Mouse (Mus musculus) forebrain, postnatal 0 days (tissue): ENCODE results near the gene Plcl1. TPM values are rescaled to one million over a fixed set of nuclear protein-coding genes. Genes with fewer than 3 reads are reported as not detected.
A peak's percentile ranks its signal among the peaks of the same experiment; 100 is the strongest.

Source experiments
- ATAC-seq: fragments of 200-750 bp; cut with Nextera tagmentation; 2 replicates; pipeline ENCODE4 v1.8.0; 2017; ENCODE audit warnings: mild to moderate bottlenecking, moderate library complexity
- DNase-seq: peaks from one replicate; pipeline ENCODE4 v3.0.0-alpha.2; 2015
- H3K27ac ChIP-seq: fragments of 300-500 bp; sonication (generic); 2 replicates; pipeline ENCODE4 v1.5.1; 2014; ENCODE audit warnings: low read depth, mild to moderate bottlenecking, antibody characterized with exemption, low read length, moderate library complexity, mixed read lengths
- H3K27me3 ChIP-seq: fragments of 300-500 bp; sonication (generic); 2 replicates; pipeline ENCODE4 v1.6.1; 2014; ENCODE audit warnings: mild to moderate bottlenecking, low read length, mixed read lengths; ENCODE audit not compliant: insufficient read depth
- H3K36me3 ChIP-seq: fragments of 300-500 bp; sonication (generic); 2 replicates; pipeline ENCODE4 v1.6.1; 2014; ENCODE audit warnings: mild to moderate bottlenecking, moderate library complexity; ENCODE audit not compliant: insufficient read depth
- H3K4me1 ChIP-seq: fragments of 300-500 bp; sonication (generic); 2 replicates; pipeline ENCODE4 v1.6.1; 2014; ENCODE audit warnings: antibody characterized with exemption; ENCODE audit not compliant: insufficient read depth
- H3K4me2 ChIP-seq: fragments of 300-500 bp; sonication (generic); 2 replicates; pipeline ENCODE4 v1.6.1; 2014; ENCODE audit warnings: low read depth, mild to moderate bottlenecking, moderate library complexity
- H3K4me3 ChIP-seq: fragments of 300-500 bp; sonication (generic); 2 replicates; pipeline ENCODE4 v1.5.1; 2014; ENCODE audit warnings: low read depth, low read length, mixed read lengths
- H3K9ac ChIP-seq: fragments of 300-500 bp; sonication (generic); 2 replicates; pipeline ENCODE4 v1.6.1; 2014; ENCODE audit warnings: mild to moderate bottlenecking
- H3K9me3 ChIP-seq: fragments of 300-500 bp; sonication (generic); 2 replicates; pipeline ENCODE4 v1.6.1; 2016; ENCODE audit warnings: low read length
- CTCF ChIP-seq: sonication (generic); IDR thresholded peaks from 2 replicates; pipeline ENCODE4 v1.5.1; 2016; ENCODE audit warnings: antibody characterized with exemption, control low read depth, low read depth
- WGBS: fragments of 180-500 bp; shearing (Covaris S2); extraction: QIAGEN DNeasy Blood & Tissue Kit; methylation state at CpG from one replicate; pipeline ENCODE4 v1.1.7; 2014; 5-methylcytosine and 5-hydroxymethylcytosine counted together
- polyA plus RNA-seq: library from polyadenylated mRNA; unstranded; fragments of >200 nt; fragmentation: Nextera tagmentation; extraction: Ambion mirVana; gene quantifications from 2 replicates; pipeline ENCODE4 v1.2.1, GENCODE M21; 2015
- total RNA-seq: library from RNA; depleted of rRNA; stranded (reverse); fragments of >200 nt; gene quantifications from 2 replicates; pipeline ENCODE4 v1.2.3, GENCODE M21; 2014

Plcl1 gene
- total and polyA plus RNA-seq, 2 experiments from 2014 or later, result 3.0 to 7.7 TPM

DNA sequence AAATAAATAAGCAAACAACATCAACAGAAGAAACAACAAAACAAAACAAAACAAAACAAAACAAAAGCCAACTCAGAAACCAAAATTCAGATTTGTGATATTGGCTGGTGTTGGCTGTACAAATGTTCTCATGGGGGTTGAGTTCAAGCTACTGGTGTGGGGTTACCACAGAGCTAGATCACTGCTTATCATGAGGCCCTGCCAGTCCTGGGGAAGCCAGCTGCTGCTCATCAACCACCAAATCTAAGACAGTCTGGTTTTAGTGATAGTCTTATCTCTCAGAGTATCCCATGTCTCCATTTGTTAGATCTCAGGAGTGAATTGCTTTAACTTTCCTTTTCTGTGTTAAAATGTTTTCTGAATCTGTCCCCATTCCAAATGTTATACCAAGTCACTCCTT lies 166.5 kb downstream of the Plcl1 start:
- Histone ChIP-seq H3K4me3 (no peak overlapping the region), H3K4me1 (no peaks in the 10 kb centered on the region), H3K27ac (no peak overlapping the region), H3K36me3 (no peaks in the 10 kb centered on the region), H3K9me3 (no peaks in the 10 kb centered on the region), H3K27me3 (no peaks in the 10 kb centered on the region), H3K9ac (no peak overlapping the region), H3K4me2 (no peak overlapping the region)
- TF ChIP-seq CTCF, result no peak
- no peak for DNase-seq
- no peak for ATAC-seq

DNA sequence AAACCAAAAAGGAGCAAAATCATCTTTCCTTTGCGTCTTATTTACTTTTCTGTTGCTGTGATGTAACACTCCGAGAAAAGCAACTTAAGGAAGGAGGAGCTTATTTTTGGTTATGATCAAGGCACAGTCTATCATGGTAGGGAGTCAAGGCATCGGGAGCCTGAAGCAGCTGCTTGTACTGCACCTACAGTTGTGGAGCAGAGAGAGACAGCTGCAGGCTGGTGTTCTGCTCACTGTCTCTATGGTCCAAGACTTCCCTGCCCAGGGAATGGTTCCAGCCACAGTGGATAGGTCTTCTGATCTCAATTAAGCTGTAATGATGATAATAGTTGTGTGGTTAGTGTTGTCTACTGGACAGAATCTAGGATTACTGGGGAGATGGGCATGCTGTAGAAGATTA lies 166.9 kb downstream of the Plcl1 start:
- ATAC-seq, result no peak
- no peaks in the 10 kb centered on the region for H3K4me1 ChIP-seq
- no peak overlapping the region for H3K9ac ChIP-seq
- no peak for TF ChIP-seq CTCF
- no peaks in the 10 kb centered on the region for H3K9me3 ChIP-seq
- WGBS, result 93% methylated on average over 3 of the region's 3 CpGs
- no peak overlapping the region for H3K4me3 ChIP-seq
- H3K36me3 ChIP-seq, result no peaks in the 10 kb centered on the region
- DNase-seq, result no peak
- no peak overlapping the region for H3K27ac ChIP-seq
- H3K4me2 ChIP-seq, result no peak overlapping the region
- H3K27me3 ChIP-seq, result no peaks in the 10 kb centered on the region

DNA sequence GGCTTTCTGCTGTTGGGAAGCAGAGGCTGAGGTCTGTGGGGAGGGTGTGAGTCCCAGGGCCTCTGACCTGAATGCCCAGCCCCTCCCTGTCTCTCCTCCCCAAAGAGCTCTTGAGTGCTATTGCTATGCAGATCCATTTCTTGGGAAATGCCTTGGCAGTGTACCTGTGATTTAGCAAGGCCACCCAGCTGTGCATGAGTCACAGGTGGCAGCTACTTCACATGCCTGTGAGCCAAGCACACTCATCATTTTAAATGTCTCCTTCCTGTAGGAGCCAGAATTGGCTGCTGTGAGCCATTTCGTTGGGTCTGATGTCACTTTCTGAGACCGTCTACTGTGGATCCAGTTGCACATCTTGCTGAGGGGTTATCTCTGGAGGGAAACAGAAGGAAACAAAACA lies 170.2 kb downstream of the Plcl1 start:
- DNase-seq (no peak), ATAC-seq (0 out of 2 replicates have a peak, but pooled peaks have one; percentile 23)
- H3K4me1 ChIP-seq, result no peaks in the 10 kb centered on the region
- no peak overlapping the region for H3K4me3 ChIP-seq
- TF ChIP-seq CTCF, result no peak
- no peak overlapping the region for H3K4me2 ChIP-seq
- H3K36me3 ChIP-seq, result no peaks in the 10 kb centered on the region
- H3K27ac ChIP-seq, result no peak overlapping the region
- no peak overlapping the region for H3K9ac ChIP-seq
- WGBS, result 53% methylated on average over 2 of the region's 2 CpGs
- H3K9me3 ChIP-seq, result no peaks in the 10 kb centered on the region
- no peaks in the 10 kb centered on the region for H3K27me3 ChIP-seq

DNA sequence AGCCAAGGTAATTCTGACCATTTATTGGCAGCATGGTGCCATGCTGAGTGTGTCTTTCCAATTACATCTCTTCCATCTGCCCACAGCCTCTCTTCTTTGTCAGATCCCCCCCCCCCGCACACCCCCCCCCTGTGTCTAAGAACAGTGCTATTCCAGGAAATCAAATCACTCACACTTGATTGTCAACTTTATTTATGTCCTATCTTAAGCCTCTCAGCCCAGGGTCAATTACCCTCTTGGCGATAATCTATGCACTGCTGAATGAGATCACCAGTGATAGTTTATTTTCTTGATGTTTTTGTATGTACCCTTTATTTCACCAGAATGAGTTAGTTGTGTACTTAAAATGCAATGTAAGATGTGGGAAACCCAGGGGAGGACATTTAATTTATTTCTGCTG lies 176.0 kb downstream of the Plcl1 start:
- Histone ChIP-seq H3K36me3 (no peaks in the 10 kb centered on the region), H3K4me2 (no peak overlapping the region), H3K9me3 (no peaks in the 10 kb centered on the region), H3K9ac (no peak overlapping the region), H3K27me3 (no peaks in the 10 kb centered on the region), H3K4me3 (no peak overlapping the region), H3K4me1 (no peaks in the 10 kb centered on the region), H3K27ac (no peak overlapping the region)
- no peak for DNase-seq
- no peak for ATAC-seq
- 46% methylated on average over 2 of the region's 2 CpGs for WGBS
- no peak for TF ChIP-seq CTCF

DNA sequence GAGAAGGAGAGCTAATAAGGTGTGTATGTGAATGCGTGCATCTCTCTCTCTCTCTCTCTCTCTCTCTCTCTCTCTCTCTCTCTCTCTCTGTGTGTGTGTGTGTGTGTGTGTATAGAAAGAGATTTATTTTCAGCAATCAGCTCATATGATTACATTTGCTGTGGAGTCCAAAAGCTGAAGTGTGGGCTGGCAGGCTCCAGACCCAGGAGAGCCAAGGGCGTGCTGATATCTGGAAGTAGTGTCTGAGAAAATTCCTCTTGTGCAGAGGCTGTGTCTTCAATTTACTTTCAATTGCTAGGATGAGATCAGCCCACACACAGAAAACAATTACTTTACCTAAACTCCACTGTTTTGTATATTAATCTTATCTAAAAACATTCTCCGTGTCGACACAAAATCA lies 179.7 kb downstream of the Plcl1 start:
- WGBS, result 90% methylated on average over 4 of the region's 4 CpGs

DNA sequence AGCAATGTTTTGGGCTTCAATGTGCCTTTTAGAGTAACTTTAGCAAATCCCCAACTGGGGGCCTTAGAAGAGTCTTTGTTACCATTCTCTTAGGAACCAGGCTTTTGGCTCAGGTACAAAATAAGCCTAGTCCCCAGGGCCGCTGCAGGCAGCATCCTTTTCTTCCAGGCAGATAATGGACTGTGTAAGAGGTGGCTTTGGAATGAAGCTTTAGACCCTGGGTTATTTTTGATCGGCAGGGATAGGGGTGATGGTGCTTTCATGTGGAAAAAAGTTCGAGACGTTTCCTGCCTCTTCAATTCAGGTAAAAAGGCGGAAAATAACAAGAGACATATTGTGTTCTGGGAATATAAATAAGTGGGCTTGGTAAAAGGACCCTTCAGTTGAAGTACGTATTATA lies 182.4 kb downstream of the Plcl1 start:
- no peak for DNase-seq

More for the DNA sequence above, 179.7 kb downstream of the Plcl1 start:
- Histone ChIP-seq H3K4me2 (no peak overlapping the region), H3K4me3 (no peak overlapping the region), H3K36me3 (no peaks in the 10 kb centered on the region), H3K27me3 (no peaks in the 10 kb centered on the region), H3K9ac (no peak overlapping the region), H3K4me1 (no peaks in the 10 kb centered on the region), H3K27ac (no peak overlapping the region), H3K9me3 (no peaks in the 10 kb centered on the region)
- no peak for ATAC-seq
- no peak for TF ChIP-seq CTCF
- DNase-seq, result no peak

DNA sequence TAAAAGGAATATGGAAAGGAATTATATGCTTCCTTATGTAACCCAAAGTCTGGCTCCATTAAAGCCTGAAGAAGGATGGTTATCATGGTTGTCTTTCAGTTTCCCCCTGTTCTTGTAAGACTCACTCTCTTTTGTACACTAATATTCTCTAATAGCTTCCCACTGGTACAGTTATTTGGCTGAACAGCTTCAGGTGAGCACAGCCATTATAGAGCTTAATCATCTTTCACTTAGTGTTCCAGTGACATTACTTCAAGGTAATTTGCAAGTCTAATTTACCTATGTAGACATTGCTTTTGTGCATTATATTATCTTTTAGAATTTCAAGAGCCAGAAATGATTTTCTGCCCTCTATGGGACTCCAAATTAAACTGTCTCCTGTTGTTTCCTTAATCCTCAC lies 184.3 kb downstream of the Plcl1 start:
- Histone ChIP-seq H3K4me3 (no peak overlapping the region), H3K4me1 (no peaks in the 10 kb centered on the region), H3K27ac (no peak overlapping the region), H3K36me3 (no peaks in the 10 kb centered on the region), H3K27me3 (no peaks in the 10 kb centered on the region), H3K9ac (no peak overlapping the region), H3K9me3 (no peaks in the 10 kb centered on the region), H3K4me2 (no peak overlapping the region)
- DNase-seq (peak; percentile 4), ATAC-seq (peak; percentile 65; the same call in 1 of the 2 replicates)
- no peak for TF ChIP-seq CTCF

More for the DNA sequence above, 182.4 kb downstream of the Plcl1 start:
- H3K9me3 ChIP-seq, result no peaks in the 10 kb centered on the region
- TF ChIP-seq CTCF, result no peak
- no peaks in the 10 kb centered on the region for H3K4me1 ChIP-seq
- ATAC-seq, result no peak
- no peaks in the 10 kb centered on the region for H3K36me3 ChIP-seq
- WGBS, result 18% methylated on average over 6 of the region's 6 CpGs
- no peak overlapping the region for H3K4me2 ChIP-seq
- H3K27me3 ChIP-seq, result no peaks in the 10 kb centered on the region
- H3K4me3 ChIP-seq, result no peak overlapping the region
- H3K27ac ChIP-seq, result no peak overlapping the region
- no peak overlapping the region for H3K9ac ChIP-seq

DNA sequence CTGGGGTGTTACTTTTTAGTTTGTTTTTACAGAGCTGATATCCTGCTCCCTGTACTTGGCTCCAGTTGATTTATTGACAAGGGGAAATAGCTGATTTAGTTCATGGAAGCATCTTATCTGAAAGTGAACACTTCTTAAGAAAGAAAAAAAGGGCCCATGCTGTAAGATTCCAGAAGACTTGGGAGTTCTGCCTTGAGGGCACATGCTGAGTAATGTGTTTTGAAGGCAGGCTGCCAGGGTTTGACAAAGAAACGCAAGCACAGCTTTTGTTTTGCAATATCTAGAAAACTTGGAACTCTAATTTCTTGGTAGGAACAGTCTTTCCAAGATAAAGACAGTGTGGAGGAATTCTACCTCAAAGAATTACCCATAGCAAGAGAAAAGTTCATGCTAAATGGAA lies 194.8 kb downstream of the Plcl1 start:
- no peak for DNase-seq

More for the DNA sequence above, 194.8 kb downstream of the Plcl1 start:
- no peaks in the 10 kb centered on the region for H3K27me3 ChIP-seq
- no peak for ATAC-seq
- H3K4me1 ChIP-seq, result no peaks in the 10 kb centered on the region
- no peak overlapping the region for H3K4me2 ChIP-seq
- no peak overlapping the region for H3K9ac ChIP-seq
- H3K36me3 ChIP-seq, result no peaks in the 10 kb centered on the region
- H3K9me3 ChIP-seq, result no peaks in the 10 kb centered on the region
- no peak overlapping the region for H3K4me3 ChIP-seq
- 42% methylated on average over 1 of the region's 1 CpGs for WGBS
- no peak for TF ChIP-seq CTCF
- H3K27ac ChIP-seq, result no peak overlapping the region
